Mouse (Mus musculus) thymus, postnatal 0 days (tissue): ENCODE measurements around the gene Gm6583. TPM values are rescaled to one million over a fixed set of nuclear protein-coding genes. Genes with fewer than 3 reads are reported as not detected.
"Not testable (repeated sequence)": the region's sequence is repeated elsewhere in the genome, so short reads cannot be mapped to it uniquely, and the experiment has no call there.

Source experiments
- DNase-seq: peaks from one replicate; pipeline ENCODE4 v3.0.0-alpha.2; 2015; ENCODE audit warnings: low spot score
- polyA plus RNA-seq: library from polyadenylated mRNA; unstranded; fragments of >200 nt; fragmentation: Nextera tagmentation; extraction: Ambion mirVana; gene quantifications from 2 replicates; pipeline ENCODE4 v1.2.1, GENCODE M21; 2015

Gm6583 gene
- polyA plus RNA-seq, 1 experiment from 2014 or later = 0.13 TPM

- DNase-seq = peak; percentile 94
These were observed 30.0 kb downstream of the Gm6583 start, which contains the start of gene Tfip11 for GRCm38 (mm10) chr5:112325546-112326445. Gene Tfip11 (plus strand): TSS chr5:112326358.

GRCm38 (mm10) chr5:112324637-112325545, 30.9 kb downstream of the Gm6583 start:
- DNase-seq = peak; percentile 63

DNA sequence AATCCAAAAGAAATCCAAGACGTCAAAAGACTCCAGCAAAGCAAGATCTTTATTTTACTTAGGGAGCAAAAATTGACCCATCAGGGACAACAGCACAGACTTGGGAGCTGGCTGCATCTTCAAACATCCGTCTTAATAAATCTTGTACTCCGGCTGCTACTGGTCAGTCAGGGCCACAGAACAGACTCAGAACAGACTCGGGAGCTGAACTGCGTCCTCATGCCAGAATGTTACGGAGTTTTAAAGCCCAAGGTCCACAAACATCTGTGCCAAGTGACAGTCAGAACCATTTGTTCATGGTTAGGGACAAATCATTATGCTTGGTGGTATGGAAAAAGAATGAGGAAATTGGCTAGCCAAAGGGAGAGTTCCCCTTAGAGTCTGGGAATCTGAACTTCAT, 32.6 kb downstream of the Gm6583 start:
- no peak for DNase-seq

DNA sequence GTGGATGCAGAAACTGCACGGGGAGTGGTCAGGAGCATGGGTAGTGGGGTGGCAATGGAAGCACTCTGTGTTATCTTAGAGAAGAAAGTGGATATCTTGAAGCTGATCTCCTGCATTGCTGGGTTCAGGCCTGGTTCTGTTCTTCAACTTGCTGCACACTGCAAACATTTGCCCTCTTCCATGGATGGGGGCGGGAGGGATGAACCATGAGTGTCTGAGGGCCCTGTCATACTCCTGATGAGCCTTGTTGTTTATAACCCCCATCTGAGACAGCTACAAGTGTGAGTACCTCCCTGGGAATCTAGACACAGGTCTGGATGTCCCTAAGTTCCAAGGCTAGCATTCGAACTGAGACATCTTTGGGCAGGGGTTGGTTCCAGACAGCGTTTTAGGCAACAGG, 34.5 kb downstream of the Gm6583 start:
- no peak for DNase-seq

GRCm38 (mm10) chr5:112320936-112321335, 34.9 kb downstream of the Gm6583 start:
- no peak for DNase-seq

DNA sequence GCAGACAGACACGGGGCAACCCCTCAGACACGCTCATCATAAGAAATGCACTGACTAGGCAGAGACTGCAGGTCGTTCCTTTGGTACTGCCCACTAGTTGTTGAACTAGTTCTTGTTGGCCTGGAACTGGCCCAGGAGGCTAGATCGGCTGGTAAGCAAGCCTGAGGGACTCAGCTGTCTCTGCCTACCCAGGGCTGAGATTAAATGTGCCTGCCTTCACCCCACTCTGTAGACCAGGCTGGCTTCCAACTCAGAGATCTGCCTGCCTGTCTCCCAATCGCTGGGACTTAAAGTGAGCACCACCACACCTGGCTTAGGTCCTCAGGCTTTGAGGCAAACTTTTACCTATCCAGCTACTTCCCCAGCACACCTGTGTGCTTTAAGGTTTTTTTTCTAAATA, 35.5 kb downstream of the Gm6583 start:
- DNase-seq = no peak

- DNase-seq = not testable (repeated sequence)
These were observed 36.5 kb downstream of the Gm6583 start for GRCm38 (mm10) chr5:112319343-112319742.

GRCm38 (mm10) chr5:112317328-112317727, 38.5 kb downstream of the Gm6583 start:
- no peak for DNase-seq

DNA sequence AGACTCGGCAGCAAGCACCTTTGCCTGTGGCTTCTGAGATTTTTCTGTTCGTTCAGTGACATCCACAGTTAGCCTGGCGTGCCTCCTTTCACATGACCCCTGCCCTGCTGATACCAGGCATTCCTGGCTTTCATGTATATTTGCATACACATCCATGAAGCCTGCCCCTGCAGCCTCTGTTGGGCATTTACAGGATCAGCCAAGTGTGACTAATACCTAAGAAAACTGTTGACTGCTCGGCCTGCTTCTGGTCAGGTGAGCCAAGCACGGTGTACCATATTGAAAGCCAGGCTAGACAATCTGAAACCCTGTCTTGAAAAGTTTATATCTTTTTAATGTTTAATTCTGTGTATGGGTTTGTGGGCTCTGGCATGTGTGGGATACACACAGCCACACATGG, 39.4 kb downstream of the Gm6583 start:
- DNase-seq = no peak

DNA sequence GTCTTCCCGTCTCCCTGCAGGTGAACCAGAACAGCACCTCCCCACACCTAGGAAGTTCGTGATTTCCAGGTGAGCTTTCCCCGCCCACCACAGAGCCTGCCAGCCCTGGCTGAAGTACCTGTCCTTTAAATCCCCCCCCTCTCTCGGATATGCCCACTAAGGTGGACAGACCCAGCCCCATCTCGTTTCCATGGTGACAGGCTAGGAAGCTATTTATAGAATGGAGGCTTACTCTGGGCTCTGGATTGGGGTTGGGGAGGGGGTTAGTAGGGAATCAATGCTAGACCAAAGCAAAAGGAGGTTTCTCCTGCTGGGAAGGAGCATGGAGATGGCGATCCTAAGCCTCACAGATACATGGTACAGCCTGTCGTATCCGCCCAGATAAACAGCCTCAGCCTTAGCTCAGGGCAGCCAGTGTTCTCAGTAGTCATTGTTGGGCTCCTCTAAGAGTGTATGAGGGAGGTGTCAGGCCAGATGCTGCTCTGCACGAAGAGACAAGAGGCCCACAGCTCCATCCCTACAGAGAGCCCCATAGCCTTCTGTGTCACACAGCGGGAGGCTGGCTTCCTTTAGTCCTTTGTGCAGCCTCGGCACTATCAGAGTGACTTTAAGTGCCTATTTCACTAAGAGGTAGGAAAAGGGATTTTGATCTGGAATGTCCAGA, 42.5 kb downstream of the Gm6583 start:
- no peak for DNase-seq

GRCm38 (mm10) chr5:112305842-112306241, 50.0 kb downstream of the Gm6583 start:
- DNase-seq = no peak

Other genes with a start within 250 kb of the Gm6583 start
- gene Cryba4, start 103.5 kb downstream of the Gm6583 start, polyA plus RNA-seq = 1.2 and 1.8 TPM in 2 replicates
- 0.49 and 0.74 TPM in 2 replicates for gene Crybb1, start 100.2 kb downstream of the Gm6583 start, polyA plus RNA-seq
- gene Tpst2, start 79.3 kb downstream of the Gm6583 start, polyA plus RNA-seq = 44.6 and 45.3 TPM in 2 replicates
- gene Tfip11, start 29.7 kb downstream of the Gm6583 start, polyA plus RNA-seq = 26.9 and 27.9 TPM in 2 replicates
- gene Srrd, start 13.0 kb downstream of the Gm6583 start, polyA plus RNA-seq = 28.0 and 30.2 TPM in 2 replicates
- 19.9 and 23.7 TPM in 2 replicates for gene Hps4, start 12.9 kb downstream of the Gm6583 start, polyA plus RNA-seq
- gene Asphd2, start 38.8 kb upstream of the Gm6583 start, polyA plus RNA-seq = 0.23 and 0.63 TPM in 2 replicates
- not detected in 2 replicates for gene Gm6588, start 93.4 kb upstream of the Gm6583 start, polyA plus RNA-seq
- gene Sez6l, start 221.2 kb upstream of the Gm6583 start, polyA plus RNA-seq = 0.23 and 0.25 TPM in 2 replicates